Mouse (Mus musculus) brain, embryonic 18.5 days (tissue): ENCODE measurements around the gene Gtf2h1.
"Not testable (repeated sequence)": the region's sequence is repeated elsewhere in the genome, so short reads cannot be mapped to it uniquely, and the experiment has no call there.

Experiments
- DNase-seq: peaks from one replicate; pipeline ENCODE4 v3.0.0-alpha.2; 2012; ENCODE audit warnings: low read depth, low spot score

Gene Gtf2h1

DNA sequence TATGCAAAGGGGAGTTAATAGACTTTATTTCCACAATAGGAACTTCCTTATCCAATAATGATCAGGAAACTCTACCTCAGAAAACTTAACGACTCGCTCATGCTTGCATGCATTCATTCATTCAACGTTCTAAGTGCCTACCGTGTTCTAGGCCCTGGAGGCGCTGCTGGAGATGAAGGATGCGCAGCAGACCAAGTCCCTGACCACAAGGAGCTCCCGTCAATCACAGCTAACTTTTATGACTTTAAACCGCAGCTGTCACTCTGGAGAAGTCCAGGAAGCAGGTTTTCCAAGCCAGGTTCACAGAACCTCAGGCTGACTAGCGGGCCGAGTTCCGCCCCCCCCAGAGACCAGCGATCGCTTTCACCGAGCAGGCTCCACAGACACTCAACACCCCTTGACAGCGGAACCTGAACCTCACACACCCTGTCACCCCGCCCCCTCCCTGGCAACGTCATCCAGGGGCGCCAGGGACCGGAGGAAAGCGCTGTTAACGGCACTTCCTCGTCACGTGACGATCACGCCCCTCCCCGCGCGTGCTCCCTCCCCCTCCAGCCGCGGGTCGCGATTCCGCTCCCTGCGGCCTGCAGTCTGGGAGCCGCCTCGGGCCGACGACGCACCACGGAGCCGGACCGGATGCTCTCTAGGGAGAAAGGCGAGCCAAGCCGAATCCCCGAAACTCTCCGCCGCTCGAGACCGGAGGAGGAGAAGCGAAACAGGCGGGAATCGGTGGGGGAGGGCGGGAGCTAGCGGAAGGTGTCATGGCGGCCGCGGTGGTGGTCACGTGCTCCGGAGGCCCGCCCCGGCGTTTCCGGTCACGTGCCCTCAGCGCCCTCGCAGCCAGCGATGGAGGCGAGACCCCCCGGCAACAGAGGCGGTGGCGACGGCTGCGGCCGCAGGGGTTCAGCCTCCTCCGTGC is at the start of gene Gtf2h1, which contains the start of gene Hps5:
Gtf2h1 (plus strand) TSS at position 817 of the 919 bp plus-strand sequence.
Hps5 (minus strand) TSS at position 778 of the 919 bp plus-strand sequence.
- DNase-seq = peak; percentile 93

DNA sequence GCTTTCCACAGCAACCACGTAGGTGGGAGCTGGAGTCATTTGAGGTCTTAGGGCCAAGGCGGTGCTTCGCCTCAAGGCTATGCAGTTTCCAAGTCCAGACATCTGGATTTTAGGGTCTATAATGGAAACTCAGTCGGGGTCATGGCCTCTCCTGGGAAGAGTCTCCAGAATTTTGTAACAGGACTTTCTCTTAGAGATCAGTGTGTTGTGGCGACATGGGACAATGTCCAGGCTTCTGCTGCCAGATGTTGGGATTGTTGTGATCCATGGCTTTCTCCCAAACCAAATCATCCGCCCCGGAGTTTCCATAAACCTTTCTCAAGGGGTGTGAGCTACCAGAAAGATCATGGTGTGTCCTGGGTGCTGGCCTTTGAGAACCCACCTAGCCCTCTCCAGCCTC is 49.5 kb upstream of the Gtf2h1 start:
- no peak for DNase-seq

DNA sequence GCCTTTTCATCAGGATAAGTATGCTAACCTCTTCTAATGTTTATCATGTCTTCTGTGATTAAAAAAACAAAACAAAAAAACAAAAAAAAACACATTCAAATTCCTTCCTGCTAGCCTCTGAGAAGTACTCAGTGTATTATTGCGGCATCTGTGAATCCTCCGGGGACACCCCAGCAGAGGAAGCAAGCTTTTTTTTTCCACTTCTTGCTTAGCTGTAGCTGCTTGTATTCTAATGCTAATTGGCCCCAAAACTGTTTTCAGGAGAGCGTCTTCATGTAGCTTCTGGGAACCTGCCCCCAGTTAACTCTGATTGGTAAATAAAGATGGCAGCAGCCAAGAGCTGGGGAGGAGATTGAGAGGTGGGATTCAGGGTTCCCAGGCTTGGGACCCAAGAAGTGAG is 47.4 kb upstream of the Gtf2h1 start:
- no peak for DNase-seq

DNA sequence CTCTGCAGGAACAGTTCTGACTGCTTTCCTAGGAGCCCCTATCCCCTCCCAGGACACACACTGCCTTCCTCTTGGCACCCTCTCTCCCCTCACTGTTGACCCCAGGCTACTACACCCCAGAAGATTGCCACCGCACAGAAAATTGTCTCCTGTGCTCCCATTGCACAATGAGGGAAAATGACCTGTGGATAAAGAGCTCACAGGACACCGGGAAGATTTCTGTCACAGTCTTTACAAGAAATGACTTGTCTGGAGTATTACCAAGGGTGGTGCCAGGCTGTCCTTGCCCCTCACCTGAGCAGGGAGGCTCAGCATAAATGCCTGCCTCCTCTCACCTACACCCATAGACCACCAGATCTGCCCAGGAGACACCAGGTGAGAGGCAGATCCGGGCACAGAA is 44.4 kb upstream of the Gtf2h1 start, which contains the start of gene Saa2:
Saa2 (plus strand) TSS at position 301 of the 400 bp plus-strand sequence.
- no peak for DNase-seq

DNA sequence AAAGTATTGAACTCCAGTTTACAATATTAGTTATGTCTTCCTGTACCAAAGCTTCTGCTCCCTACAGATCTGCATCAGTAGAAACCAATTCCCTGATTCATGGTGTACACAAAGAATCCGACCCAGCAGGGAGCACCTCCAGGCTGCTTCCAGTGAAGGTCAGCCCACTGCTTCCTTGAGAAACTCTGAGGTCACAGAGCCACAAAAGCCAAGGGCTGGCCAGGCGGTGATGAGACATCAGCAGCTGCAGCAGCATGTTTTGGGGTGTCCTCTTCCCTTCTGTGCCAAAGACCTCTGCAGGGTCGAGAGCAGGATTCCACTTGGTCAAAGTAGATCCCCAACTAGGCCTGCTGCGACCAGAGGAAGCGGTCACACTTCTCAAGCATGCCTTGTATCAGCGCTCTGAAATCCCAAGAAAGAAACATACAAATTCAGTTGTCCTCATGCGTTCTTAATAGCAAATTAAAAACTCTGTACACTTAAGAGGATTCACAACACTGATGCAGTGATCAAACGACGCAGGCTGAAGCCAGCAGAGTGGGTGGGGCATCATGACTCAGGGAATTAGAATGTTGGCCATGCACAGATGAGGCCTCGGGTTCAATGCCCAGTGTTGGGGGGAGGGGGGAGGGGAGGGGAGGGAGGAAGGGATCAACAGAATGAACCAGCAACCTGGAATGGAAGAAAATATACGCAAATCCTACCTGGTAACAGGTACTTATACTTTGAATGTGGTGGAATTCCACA is 34.7 kb upstream of the Gtf2h1 start:
- no peak for DNase-seq

DNA sequence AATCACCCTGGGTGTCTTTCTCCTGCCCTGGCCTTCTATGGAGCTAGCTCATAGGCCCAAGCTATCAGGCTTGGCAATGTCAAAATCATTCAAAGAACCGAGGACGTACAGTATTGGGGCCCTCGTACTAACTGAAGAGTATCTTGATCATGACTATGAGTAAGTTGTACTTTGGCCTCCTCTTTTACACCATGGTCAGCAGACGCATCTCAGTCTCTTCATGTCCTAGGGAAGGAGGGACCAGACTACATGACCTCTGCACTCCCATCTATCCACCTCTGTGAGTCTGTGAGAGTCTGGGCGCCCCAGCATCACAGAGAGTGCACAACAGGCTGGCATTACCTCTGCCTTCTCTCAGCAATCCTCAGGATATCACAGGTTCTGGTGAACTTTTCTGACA is 33.3 kb upstream of the Gtf2h1 start:
- no peak for DNase-seq

DNA sequence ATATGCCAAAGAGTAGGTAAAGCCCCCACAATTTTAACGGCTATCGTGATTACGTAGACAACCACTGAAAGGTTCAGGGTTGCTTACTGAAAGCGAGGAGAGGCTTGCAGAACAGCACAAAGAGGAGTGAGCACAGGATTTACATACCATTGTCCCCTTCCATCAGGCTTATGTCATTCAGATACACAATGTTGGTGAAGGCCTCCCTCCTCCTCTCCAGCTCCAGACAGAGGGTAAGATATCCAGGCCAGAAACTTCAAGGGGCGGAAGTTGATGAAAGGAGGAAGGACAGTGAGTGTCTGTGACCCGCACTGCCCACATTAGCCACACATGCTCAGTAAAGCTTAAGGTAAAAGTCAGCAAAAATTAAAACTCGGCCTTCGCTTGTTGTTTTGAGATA is 31.2 kb upstream of the Gtf2h1 start:
- DNase-seq = no peak

DNA sequence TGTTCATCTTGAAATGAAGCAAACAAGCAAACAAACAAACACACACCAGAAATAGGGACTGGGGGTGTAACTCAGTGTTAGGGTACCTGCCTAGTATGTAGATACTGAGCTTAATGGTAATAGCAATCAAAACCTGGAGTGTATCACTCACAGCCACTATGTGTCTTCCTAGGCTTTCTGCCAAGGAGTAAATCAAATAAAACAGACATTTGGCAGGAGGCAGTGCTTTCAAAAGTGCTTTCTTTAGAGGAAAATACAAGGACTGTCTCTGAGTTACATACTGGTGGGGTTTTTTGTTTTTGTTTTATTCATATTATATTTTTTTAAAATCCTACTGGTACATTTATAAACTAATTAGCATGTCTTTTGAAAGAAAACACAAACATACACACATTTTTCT is 28.5 kb upstream of the Gtf2h1 start:
- no peak for DNase-seq

DNA sequence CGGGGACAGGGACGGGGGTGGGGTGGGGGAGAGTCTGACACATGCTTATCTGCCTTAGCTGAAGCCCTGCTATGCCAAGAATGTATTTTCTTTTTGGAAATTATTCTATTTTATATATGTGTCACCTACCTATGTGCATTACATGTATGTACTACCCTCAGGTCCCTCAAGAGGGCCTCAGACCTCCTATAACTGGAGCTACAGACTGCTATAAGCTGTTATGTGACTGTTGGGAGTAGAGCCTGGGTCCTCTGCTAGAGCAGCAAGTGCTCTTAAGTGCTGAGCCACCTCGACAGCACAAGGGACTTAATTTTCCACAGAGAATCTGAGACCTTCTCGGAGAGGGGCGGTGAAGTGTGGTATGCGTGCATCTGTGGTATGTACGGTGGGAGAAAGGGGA is 27.5 kb upstream of the Gtf2h1 start:
- DNase-seq = no peak

DNA sequence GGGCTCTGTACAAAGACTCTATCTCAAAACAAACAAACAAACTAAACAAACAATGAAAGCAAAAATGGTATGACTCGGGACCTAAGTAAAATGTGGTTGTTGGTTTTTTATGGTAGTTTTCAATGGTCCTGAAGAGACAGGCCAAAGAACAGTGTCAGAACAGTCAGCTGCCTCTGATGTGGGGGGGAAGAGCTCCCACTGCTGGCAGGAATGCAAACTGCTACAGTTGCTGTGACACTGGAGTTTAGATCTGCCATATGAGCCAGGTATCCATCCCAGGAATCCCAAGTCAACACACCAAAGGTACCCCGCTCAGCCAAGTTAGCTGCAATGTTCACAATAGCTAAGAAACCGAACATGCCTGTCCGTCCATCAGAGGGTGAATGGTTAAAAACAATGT is 25.2 kb upstream of the Gtf2h1 start:
- peak; percentile 14 for DNase-seq

DNA sequence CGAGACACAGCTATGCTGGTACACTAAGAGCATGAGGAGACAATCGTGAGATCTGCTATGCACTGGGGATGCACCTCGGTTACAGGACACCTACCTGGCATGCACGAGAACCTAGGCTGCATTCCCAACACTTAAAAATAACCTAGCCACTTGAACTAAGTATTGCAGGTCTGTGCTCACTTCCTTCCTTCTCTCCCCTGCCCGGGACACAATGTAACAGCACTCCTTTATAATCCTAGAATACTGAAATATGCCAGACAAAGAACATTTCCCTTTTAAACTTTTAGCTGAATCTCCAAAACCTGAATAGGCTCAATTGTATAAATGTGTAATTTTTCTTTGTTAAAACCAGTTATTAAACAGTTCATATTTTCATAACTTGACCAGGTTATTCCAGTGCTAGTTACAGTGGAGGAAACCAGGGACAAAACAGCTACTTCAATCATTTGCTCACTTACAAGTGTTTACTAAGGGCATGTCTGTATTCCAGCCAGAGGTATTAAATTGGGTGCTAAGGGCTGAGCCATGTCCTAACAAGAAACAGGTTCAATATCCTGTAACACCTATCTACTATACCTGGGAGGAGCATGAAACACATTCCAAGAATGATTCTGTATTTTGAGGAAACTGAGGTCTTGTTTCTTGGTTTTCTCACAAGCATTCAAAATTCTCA is 6.6 kb upstream of the Gtf2h1 start:
- no peak for DNase-seq

DNA sequence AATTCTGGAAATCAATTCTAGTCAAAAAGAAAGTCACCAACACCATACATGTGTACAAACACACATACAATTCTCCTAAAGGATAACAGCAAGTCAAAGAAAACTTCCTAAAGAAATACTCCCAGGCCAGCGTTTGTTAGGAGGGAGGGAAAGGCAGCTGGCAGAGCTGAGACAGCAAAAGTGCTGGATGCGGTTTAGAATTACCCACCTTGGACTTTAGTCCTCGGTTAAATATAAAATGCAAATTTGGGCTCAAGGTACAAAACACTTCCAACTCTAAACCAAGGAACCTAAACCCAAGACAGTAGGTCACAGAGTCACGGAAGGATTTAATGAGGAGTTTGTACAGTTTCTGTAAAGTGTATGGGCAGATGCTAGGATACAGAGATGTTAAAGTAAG is 2.0 kb upstream of the Gtf2h1 start:
- DNase-seq = no peak

DNA sequence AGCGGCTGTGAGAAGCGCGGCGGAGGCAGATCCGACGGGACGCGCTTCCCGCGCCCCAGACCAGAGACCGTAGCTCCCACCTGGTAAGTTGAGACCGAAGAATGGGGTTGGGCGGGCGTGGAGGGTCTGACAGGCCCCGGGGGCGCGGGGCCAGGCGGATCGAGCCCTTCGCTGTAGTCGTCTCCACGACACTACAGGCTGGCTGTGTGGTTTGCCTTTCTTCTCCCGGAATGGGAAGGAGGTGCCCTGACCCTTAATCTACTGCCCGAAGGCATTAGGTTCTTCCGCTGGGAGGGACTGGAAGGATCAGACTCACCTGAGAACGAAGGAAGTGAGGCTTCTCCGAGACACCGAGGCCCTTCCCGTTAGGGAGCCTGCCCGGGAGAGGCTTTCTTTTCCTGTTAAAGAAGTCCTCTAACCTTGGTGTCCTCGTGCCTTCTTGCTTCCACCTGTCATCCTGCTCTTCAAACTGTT is 340 bp downstream of the Gtf2h1 start:
- no peak for DNase-seq

DNA sequence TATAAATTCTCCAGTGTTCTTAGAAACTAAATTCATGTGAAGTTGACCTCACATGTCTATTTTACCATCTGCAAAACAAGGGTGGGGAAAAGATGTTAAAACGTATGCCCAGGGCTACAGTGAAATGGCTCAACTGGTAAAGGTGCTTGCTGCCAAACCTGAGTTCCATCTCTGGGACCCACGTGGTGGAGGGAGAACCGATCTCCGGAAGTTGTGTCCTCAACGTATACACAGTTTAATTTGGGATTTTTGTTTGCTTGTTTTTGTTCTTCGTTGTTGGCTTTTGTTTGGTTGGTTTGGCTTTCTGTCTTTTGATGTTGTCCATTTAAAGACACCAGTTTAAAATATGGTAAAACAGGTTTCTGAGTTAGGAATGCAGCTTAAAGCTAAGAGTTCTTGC is 876 bp downstream of the Gtf2h1 start:
- DNase-seq = no peak

DNA sequence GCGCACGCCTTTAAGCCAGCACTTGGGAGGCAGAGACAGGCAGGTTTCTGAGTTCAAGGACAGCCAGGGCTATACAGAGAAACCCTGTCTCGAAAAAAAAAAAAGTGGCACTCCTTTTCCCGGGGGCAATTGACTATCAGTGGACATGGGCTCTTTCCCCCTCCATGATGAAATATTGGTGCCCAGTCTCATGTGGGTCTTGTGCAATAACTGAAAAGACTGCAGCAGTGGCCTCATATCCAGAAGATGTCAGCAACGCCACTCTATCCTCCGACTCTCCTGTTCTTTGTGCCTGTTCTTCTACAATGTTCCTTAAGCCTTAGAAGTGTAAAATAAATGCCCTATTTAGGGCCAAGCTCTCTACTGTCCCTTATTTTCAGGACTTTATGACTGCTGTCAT is 14.4 kb downstream of the Gtf2h1 start:
- no peak for DNase-seq

DNA sequence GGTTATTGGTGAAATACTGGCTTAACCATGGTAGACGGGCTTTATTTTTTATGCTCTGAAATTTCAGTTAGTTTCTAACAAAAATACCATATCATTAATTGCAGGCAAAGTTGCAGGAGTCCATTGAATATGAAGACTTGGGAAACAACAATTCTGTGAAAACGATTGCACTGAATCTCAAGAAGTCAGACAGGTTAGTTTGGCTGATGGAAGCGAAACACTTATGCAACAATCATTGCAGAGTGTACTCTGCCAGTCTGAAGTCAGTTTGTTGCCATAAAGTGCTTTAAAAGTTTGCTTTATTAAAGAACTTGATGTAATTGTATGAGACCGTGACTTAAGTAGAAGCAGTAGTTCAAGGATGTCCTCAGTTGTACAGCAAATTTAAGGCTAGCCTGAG is 18.1 kb downstream of the Gtf2h1 start:
- no peak for DNase-seq

DNA sequence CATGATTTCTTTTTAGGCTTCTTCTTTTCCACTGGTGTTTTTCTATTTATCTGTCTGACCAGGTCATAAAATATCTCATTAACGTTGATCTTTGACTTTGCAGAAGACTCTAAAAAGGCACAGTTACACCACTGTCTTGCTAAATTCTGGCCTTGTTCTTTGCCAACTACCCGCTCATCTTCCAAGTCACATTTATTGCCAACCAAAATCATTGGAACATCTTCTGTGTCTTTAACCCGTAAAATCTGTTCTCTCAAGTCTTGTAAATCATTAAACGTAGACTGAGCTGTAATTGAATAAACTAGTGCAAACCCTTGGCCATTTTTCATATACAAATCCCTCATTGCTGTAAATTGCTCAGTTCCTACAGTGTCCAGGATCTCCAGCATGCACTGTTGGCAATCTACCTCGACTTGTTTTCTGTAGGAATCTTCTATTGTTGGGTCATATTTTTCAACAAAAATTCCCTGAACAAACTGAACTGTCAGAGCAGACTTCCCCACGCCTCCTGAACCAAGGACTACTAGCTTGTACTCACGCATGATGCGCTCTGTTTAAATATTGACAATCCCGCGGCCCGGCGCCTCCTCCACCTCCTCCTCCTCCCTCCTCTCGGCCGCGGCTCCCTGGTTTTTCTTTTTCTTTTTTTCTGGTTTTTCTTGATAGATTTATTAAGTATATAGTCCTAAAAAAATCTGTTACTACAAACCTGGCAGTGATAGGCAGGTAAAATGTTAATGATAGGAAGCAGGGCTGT is 25.2 kb downstream of the Gtf2h1 start:
- not testable (repeated sequence) for DNase-seq

DNA sequence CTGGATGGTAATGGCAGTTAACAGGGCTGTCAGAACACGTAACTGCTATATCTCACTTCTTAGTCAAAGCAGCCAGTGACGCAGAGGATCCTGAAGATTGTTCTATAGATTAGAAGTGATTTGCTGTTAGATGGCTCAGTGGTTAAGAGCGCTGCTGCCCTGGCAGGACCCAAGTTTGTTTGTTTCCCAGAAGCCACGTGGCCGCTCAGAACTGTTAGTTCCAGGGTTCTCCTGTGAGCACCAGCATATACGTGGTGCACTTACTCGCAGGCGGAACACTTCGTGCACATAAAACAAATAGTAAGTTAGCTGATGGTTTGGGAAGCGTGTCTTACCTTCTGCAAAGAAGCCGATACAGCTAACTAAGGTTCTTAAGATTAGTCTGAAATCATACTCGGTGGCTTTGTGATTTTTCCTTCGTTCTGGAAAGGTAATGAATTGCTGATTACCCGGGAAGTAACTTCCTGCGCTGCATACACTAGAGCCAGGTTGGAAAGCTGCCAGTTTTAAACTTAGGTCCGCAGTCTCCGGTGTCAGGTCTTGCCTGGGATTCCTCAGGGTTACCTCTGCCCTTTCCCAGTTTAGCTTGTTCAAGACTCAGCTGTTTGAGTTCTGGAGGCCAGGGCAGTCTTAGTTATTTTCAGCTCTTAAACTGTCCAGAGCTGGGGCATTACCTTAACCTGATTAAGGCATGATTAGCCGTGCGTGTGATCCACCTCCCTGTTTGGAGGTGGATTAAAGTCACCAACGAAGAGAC is 31.3 kb downstream of the Gtf2h1 start:
- no peak for DNase-seq

DNA sequence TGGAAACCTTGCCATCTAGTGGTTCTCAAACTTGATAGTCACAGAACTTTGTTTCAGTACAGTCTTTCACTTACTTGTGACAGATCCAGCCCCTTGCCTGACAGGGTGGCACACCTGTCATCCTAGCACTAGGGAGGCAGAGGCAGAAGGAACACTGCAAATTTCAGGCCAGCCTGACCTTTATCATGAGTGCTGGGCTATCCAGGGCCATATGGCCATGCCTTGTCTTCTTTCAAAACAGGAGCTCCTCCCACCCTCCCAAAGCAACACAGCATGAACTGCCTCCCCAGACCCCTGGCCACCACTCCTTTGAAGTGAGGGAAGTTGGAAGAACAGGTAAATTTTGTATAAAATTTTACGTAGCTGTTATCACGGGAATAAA is 31.9 kb downstream of the Gtf2h1 start:
- DNase-seq = no peak

DNA sequence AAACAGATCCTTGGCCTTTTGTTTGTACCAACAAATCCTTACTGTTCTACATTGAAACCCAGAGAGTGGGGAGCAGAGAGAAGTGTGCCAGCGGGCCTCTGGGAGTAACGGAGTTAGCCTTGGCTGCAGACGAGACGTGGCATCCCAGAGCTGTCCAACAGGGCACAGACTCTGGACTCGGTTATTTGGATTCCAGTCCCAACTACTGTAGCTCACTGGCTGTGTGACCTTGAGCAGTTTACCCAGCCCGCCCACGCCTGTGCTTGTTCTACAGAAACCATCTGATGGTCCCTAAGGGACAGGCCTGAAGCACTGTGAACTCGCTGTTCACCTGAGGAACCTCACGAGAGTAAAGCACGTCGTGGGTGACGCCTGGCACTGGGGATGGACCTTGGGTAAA is 34.0 kb downstream of the Gtf2h1 start:
- DNase-seq = no peak
